Mouse (Mus musculus): ENCODE results near the gene Trio.

Gene Trio

DNA sequence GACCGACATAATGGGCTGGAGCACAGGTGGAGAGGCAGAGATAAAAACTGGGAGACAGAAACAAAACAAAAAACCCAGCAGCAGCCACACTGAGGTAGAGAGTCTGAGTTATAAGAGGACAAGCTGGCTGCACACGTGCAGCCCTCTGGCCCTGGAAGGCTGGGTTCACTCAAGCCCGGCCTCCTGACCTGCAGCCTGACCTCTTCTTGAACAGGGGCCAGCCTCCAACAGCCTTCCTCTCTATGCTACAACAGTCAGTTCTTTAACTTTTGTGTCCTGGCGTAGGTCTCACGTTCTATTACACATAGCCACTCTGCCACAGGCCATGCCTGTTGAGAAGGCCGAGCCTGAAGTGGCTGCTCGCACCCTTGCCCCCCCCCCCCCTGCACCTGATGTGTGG, 147.8 kb downstream of the Trio start:
- no peak for DNase-seq (ENCODE audit: low read depth, low spot score)

DNA sequence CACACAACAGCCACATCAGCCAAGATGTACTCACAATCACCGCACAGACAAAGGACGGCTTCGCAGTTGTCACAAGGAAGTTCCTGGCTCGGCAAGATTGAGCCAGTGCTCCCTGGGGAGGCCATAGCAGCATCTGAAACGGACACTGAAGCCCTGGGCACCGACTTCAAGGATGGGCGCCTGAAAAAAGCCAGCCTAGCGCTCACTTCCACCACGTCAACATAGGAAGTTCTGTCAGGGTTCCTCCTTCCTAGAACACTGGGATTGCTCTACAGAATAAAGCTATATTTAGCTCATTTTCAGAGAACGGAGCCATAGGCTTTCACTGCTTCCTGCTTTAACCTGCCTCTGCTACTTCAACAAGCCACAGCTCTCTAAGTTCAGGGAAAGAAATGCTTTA, 149.3 kb downstream of the Trio start:
- DNase-seq (ENCODE audit: low read depth, low spot score): no peak

DNA sequence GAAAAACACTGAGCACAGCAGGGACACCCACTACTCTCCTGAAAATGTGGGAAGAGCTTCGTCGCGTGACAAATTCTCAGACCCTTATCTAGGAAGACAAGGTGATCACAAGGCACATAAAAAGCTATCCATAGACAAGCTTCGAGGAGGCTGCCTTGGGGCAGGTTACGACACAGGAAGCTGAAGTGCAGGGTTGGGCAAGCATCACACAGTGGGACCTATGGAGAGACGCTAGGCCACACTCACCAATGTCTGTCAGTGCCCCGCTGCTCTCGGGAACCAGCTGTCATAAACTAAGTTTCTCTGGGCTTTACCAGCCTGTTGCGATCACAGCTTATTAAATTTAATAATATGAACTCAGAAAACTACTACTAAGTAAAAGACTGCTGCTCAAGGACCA, 149.9 kb downstream of the Trio start:
- no peak for DNase-seq (ENCODE audit: low read depth, low spot score)

DNA sequence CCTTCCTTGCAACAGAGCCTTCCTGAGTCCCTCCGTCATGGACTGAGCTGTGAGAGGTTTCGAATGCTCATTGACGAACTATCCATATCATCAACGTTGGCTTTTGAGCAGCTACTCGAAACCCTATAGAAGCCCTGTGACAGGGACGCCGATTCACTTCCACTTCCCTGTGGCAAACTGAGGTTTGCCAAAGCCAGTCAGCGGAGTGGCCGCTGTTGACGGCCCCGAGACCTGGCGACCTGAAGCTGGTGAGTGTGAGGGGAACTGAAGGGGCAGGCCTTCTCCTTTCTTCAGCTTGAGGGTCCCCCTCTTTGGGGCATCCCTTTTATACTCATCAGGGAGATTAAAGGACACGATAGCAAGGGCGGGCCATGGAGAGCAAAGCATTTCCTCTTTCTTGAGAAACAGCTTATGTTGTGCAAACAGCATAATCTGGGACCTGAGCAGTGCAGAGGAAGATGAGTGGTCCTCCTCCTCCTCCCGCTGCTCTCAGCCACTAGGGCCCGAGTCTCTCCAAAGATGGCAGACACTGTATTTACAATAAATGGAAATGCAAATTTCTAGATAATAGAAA, 151.8 kb downstream of the Trio start:
- no peak for DNase-seq (ENCODE audit: low read depth, low spot score)

DNA sequence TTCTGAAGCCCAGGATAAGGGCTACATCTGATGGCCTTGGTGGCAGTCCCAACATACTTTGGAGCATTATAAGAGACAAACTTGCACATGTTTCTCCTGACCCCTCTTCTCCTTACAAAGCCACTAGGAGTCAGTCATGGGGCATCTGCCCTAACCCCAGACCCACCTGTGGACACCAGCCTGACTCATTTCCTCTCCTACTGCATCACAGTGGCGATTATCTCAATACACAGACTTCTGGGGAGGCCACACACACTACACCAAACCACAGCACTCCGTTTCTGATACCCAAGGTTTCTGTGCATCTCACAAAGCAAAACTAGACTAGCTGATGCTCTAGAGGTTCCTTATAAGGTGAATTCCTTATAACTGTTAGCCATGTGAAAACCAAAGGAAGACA, 153.4 kb downstream of the Trio start:
- DNase-seq (ENCODE audit: low read depth, low spot score): no peak

DNA sequence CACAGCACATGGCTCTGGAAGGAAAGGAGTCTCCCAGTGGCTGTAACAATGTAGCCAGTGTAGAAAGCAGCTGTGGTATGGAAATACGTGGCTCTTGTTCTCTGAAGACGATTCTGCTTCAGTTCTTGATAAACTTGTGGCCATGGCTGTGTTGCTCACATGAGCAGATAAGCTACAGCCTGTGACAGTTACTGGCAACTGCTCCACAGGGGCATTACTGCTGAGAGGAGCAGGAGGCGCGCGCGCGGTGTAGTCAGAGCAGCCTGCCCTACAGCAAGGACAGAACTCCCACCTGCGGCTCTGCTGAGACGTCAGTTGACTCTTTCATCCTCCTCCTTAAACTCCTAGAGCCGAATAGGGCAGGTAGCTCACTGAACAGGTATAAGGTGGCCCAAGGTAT, 153.9 kb downstream of the Trio start:
- no peak for DNase-seq (ENCODE audit: low read depth, low spot score)

DNA sequence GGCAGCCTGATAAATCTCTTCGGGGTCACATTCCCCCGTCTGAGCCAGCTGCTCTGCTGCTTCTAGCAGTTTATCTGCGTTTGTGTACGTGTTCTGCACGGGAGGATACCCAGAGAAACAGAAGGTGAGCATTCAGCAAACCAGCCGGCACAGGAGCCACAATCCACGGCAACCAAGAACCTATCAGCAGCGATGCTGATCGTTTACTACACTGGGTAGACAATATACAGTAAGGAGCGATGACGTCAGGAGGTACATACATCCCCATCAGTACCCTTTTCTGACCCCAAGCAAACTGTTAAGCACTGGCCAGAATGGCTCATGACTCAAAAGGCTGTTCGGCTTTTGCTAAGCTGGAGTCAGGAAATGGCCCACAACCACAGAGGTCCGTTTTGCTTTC, 154.4 kb downstream of the Trio start:
- DNase-seq (ENCODE audit: low read depth, low spot score): no peak

DNA sequence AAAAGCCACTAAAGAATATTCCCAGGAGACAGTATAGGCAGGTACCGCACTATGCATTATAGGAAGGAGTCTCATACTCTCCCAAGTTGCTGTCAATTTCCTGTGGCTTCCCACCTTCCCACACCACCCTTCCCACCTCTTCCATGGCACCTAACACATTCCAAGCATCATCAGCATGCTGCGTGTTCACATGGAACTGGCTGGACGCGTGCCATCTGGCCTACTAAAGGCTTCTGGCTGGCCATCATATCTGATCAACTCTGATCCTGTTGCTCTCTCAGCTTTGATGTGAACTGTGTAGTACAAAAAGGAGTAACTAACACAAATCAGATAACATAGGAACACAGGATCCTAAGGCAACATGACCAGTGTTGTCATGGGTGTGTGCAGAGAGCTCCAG, 156.6 kb downstream of the Trio start:
- DNase-seq (ENCODE audit: low read depth, low spot score): no peak

DNA sequence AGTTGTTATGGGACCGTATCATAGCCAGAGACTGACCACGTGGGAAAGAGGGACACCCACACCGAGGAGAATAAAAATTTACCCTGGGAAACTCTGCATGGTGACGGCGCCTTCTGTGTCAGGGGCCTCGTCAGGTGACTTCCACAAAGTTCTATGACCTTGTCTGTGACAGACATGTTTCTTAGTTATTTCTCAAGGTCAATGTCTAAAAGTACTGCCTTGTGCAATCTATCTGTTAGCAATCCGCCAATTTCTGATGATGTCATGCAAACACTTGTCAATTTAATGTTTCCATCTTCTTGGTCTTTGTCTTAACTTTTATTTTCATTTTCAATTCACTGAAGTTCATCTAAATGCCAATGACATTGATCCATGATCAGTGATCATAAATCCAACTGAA, 157.8 kb downstream of the Trio start:
- no peak for DNase-seq (ENCODE audit: low read depth, low spot score)

DNA sequence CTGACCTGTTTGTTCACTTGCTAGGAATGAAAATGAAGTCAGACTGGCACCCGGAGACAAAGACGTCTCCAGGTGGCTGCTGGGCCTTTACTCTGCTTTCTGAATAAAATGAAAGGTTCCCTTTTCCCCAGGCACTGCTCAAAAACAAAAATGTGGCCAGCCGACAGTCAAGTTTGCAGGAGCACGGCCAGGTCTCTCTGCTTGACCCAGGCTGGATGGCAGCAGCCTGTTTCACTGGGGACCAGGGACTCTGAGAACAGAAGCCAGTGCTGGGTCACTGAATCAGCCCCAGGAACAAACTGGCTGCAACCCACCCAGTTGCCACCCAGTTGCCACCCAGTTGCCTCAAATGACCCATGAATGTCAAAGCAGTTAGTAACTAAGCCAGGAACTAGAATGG, 159.2 kb downstream of the Trio start:
- no peak for DNase-seq (ENCODE audit: low read depth, low spot score)

DNA sequence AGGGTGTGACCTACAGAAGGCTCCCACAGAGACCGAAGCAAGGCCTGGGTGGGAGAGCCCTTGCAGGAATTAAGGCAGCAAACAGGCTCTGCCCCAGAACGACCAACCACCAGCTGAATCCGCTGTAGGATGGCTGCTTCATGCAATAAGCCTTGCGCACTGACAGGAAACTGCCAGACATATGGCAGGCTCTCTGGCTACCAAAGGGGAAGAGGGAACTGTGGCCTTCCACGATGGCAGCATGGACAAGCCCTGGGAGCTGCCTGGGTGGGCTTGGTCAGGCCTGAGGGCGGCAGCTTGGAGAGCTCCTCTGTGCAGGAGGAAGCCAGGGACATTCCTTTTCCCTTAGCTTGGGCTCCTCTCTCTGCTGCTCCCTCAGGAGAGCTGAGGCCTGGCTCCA, 159.6 kb downstream of the Trio start:
- no peak for DNase-seq (ENCODE audit: low read depth, low spot score)

DNA sequence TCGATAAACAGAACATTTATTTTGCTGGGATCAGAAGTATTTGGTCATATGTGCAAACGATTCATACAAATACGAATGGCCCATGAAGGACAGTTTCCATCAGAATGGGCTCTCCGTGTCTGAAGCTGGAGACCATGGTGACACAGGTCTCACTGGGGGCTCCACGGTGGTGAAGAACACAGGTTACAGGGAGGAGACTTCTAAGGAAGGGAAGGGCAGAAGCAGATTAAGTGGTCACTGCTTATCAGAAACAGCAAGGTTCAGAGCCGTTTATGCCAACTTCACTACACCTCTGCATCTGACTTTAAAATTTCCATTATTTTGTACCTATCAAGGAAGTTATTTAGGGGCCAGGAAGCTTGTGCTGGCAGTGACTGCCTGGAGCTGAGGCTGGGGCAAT, 161.3 kb downstream of the Trio start:
- DNase-seq (ENCODE audit: low read depth, low spot score): no peak

DNA sequence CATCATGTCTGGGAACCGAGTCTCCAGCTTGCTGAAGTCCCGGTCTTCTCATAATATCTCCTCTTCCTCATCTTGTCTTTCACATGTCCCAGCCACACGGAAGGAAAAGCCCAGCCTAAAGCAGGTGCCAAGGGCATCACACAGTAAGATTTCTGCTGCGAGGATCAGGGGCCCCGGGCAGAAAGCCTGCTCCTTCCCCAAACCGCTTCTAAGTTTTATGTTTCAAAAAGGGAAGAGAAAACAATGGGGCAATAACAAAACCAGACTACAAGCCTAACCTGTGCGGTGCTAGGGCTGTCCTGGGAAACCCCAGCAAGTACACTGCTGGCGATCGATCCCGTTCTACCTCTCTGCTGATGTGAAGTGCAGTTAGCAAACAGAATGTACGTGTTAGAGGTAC, 162.7 kb downstream of the Trio start:
- DNase-seq (ENCODE audit: low read depth, low spot score): no peak

DNA sequence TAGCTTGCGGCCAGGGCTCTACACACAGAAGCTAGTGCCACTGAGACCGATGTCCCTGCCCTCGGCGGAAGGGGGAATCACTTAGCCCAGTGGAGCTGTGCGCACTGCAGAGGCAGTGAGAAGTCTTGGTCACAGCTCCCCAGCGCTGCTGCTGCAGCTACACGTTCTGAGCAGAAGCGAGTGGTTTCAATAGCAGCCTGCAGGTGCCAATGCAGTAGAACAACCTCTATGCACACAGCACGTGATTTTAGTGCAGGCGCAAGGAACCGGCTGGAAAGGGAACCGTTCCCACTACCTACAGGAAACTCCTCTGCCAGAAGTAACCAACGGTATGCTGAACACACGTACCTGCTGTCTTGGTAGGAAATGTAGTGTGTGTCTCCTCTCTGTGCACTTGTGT, 165.2 kb downstream of the Trio start:
- DNase-seq (ENCODE audit: low read depth, low spot score): no peak

DNA sequence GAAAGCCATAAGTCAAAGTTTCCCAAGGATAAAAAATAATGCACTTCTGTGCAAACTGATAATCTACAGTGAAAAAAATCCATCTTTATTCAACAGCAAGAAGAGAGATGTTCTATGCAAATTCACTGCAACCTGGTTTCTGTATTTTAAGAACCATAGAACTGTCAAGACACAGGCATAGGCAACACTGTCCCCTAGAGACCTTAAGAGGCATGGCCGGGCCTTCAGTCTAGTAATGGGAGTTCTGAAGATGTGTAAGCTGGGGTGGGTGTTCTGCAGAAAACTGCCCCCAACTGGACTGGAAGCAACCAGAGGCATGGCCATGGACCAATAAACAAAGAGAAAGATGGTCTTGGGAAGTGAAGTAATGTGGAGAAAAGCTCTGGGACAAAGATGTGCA, 166.1 kb downstream of the Trio start:
- no peak for DNase-seq (ENCODE audit: low read depth, low spot score)

DNA sequence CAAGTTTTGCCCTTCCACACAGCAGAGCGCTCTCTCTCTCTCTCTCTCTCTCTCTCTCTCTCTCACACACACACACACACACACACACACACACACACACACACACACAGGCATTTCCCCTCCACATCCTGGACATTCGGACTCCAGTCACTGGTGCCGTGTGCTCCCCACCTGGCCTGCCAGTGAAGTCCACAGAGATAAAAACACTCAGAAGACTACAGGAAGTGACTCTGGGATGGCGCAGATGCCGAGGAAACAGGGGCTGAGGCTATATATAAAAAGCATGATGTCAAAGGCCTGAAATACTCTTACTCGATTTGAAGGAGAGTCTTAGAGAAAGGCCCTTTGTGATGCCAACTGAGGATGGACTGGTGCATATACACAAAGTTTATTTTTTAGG, 166.5 kb downstream of the Trio start:
- DNase-seq (ENCODE audit: low read depth, low spot score): no peak

DNA sequence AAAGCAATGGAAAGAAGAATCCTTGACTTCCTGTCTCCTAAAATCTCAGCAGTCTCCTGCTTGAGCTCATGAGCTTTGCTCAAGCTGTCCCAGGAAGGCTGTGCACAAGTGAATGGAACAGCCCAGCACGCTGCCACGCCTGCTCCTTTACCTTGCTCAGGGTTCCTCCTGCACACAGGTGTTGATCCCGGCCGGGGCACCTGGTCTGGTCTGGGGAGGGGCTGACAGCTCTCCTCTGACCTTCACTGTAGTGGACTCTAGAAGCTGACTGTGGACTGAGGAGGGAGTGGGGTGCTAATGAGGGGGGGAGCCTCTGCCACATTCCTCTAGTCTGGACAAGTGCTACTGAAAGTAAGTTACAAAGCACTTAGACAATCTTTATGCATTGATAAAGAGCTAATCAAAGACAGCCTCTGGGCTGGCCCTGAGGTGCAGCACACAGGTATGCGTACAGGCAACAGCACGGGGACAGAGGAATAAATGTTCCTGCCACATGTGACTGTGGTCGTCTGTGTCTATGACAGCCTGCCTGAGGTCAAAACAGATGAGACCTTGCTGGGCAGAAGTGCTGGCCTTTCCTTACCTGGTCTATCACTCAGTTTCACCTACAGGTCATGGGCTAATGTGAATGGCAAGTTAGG, 167.3 kb downstream of the Trio start:
- DNase-seq (ENCODE audit: low read depth, low spot score): no peak

DNA sequence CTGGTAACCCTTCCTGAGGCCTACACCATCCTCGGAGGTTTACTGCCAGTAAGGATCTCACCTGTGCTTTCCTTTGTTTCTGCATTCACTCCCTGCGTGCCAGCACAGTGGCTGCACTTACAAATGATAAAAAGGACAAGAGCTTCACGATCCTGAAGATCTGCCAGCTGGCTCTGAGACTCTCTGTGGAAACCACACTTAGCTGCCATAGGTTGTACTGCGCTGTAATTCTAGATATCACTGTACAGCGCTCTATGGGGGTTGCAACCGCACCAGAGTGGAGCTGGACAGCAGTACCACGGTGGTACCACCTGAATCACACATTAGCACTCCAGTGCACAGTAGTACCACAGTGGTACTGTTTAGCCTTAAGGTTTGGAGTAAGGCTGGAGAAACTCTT, 168.4 kb downstream of the Trio start:
- DNase-seq (ENCODE audit: low read depth, low spot score): no peak

DNA sequence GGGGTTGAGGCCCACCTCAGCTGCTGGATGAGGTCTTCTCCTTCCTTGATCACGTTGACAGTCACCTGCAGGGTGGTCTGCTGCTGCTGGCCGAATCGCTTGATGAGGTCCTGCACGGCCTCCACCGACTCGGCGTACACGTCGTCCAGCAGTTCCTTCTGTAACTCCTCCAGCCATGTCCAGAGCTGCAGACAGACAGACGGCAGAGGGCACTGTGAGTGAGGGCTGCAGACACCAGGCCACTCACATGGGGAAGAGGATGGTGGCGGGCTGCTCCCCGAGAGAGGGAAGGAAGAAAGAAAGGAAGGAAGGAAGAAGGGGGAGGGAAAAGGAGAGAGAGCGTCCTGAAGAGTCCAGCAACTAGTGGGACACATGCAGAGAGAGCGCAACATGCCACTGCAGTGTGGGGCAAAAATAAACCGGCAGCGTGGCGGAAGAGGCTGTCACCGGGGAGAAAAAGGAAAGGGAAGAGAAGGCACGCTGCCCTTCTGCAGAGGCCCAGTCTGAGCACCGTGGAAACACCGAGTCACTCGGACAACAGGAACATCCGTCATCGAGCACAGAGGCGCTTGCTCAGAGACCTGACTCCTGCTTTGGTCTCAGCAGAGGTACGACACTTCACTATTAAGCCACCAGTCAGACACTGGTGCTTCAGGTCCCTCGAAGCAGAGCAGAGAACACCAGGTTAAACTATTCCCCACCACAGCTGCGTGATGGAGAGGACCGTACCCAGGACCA, 169.4 kb downstream of the Trio start:
- no peak for DNase-seq (ENCODE audit: low read depth, low spot score)

DNA sequence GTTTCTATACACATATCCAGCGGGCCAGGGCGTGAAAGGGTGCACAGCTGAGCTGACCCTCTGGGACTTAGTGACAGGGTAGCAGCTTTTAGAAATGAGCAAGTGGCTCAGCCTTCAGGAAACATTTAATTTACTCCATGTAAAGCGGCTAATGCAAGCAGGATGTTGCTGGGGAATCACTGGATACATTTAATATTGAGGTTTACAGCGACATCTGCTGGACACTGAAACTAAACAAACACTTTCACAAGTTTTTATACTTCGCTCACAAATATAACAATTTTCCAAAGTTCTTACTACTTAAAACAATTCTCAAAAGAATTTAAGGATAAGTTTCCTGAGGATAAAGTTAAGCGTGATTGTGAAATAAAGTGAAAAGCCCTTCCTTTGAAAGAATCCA, 174.3 kb downstream of the Trio start:
- no peak for DNase-seq (ENCODE audit: low read depth, low spot score)

DNA sequence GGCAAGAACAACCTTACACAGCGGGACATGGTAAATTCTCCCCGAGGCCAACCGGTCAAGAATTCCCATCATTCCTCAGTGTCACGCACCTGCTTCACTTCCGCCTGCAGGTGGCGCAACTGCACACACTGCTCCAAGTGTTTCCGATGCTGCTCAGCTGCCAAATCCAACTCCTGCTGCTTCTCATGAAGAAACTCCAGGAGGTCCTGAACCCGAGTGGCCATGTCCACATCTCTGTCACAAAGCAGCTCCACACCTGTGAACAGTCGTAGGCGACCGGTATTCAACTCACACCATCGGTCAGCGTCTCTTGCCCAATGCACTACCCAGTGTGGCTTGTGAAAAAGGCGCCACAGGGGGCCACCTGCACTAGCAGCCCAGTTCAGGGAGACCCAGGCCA, 174.7 kb downstream of the Trio start:
- DNase-seq (ENCODE audit: low read depth, low spot score): peak; percentile 71

DNA sequence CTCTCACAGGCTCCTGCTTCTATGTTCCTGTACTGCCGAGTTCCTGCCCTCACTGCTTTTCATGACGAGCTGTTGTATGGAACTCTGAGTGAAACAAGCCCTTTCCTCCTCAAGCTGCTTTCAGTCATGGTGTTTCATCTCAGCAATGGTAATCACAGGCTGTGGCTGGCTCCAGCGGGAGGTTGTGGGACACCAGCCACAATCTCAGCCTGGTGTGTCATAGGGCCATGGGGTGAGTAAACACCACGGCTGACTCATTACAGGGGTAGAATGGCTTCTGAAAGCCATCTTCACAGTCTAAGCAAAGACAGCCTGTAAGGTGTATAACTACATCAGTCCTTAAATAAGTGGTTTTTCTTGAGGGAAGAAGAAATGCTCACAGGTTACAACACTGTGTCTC, 175.7 kb downstream of the Trio start:
- DNase-seq (ENCODE audit: low read depth, low spot score): no peak

DNA sequence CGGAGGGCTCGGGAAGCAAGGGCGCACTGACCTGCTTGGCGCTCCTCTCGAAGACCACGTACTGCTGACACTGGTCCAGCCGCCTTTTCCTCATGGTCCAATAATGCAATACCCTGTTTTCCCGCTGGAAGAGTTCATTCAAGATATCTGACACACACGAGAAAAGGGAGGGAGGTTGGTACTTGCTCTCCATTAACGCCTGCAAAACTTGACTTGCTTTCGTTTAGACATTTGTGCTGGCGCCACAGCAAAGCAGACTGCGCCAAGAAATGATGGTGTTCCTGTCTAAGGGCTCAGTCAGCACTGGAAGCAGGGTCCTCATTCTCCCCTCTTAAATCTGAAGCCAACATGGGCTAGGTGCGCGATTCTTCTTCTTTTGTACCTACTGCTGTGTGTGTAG, 184.0 kb downstream of the Trio start:
- no peak for DNase-seq (ENCODE audit: low read depth, low spot score)

Data from WW6 (cell line).